Mouse (Mus musculus): ENCODE results near the gene Gyg. TPM values are rescaled to one million over a fixed set of nuclear protein-coding genes. Genes with fewer than 3 reads are reported as not detected.
"Not testable (repeated sequence)": the region's sequence is repeated elsewhere in the genome, so short reads cannot be mapped to it uniquely, and the experiment has no call there.

Gyg gene
- polyA plus RNA-seq, 1 experiment from 2014 or later, result 92.2 TPM

DNA sequence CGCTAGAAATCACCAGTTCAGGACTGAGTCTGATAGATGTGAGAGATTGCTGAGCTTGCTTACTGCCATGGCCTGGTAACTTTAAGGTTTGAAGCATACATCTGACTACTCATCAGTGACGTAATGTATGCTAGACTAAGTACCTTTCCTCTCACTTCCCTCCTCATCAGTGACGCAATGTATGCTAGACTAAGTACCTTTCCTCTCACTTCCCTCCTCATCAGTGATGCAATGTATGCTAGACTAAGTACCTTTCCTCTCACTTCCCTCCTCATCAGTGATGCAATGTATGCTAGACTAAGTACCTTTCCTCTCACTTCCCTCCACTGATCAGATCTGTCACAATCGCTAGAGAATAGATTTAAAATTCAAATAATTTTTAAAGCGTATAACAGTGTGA lies 33.5 kb downstream of the Gyg start:
- H3K4me1 ChIP-seq (ENCODE audit: control insufficient read depth, insufficient read depth, low read depth, low read length); ATAC-seq; H3K27ac ChIP-seq (ENCODE audit: low read depth, low read length); H3K4me3 ChIP-seq (ENCODE audit: low read length); H3K9me3 ChIP-seq (ENCODE audit: control insufficient read depth, low read length); H3K9ac ChIP-seq (ENCODE audit: low read depth, low read length); H3K27me3 ChIP-seq (replicated peaks; ENCODE audit: control insufficient read depth, insufficient read depth, low read length); H3K4me2 ChIP-seq (ENCODE audit: low read length); H3K36me3 ChIP-seq (ENCODE audit: control insufficient read depth, insufficient read depth, low read length): not testable (repeated sequence)
- 90% methylated on average over 5 of the region's 5 CpGs for WGBS

DNA sequence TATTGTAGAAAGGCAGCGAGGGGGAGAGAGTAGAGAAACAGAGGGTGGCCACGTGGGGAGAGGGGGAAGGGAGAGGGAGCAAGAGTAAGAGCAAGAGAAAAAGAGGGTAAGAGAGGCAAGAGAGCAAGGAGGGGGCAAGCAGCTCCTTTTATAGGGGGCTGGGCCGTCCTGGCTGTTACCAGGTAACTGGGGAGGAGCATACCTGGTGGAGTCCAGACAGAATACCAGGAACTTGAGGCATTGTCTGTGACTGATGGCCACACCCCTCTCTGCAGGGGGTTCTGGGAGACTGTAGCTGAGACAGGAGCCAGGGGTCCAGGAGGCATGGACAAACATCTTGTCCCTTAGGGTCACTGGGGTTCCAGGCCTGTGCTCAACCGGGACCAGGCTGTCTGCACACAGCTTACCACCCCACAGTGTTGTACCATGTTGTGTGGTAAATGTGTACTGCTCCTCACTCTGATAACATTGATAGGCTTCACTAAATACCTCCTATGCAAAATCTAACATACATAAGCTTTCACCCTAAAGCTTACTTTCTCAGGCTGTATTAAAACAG lies 35.4 kb downstream of the Gyg start:
- Histone ChIP-seq H3K4me2 (ENCODE audit: low read length) (no peak overlapping the region), H3K9ac (ENCODE audit: low read depth, low read length) (no peak overlapping the region), H3K27ac (ENCODE audit: low read depth, low read length) (no peak overlapping the region), H3K36me3 (ENCODE audit: control insufficient read depth, insufficient read depth, low read length) (0 out of 2 replicates have a peak, but pooled peaks cover 6% of the 10 kb centered on the region), H3K4me3 (ENCODE audit: low read length) (no peak overlapping the region), H3K27me3 (replicated peaks; ENCODE audit: control insufficient read depth, insufficient read depth, low read length) (no peaks in the 10 kb centered on the region), H3K9me3 (ENCODE audit: control insufficient read depth, low read length) (no peaks in the 10 kb centered on the region), H3K4me1 (ENCODE audit: control insufficient read depth, insufficient read depth, low read depth, low read length) (no peaks in the 10 kb centered on the region)
- ATAC-seq, result no peak; the same call in 1 of the 2 replicates
- 54% methylated on average over 4 of the region's 4 CpGs for WGBS

DNA sequence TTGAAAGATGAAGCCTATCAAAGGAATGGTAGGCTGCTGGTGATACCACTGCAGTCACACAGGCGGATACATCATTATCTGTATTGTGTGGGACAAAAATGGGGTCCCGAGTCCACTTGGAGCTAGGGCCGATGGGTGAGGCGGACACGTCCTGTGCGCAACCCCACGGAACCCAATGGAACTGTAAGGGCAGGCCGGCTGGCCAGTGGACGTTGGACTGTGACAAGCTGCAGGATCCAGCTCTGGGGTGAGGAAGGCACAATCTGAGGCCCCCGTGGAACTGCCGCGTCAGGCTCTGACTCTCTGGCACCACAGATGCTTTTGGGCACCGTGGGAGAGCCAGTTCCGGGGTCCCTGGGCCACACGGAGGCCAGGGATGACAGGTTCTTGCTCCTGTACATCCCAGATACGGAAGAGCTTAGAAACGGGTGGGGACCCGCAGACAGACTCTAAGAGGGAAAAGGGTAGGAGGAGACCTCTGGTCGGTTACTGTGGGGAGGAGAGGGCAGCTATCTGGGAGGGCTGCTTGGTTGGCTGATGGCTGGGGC lies 36.0 kb downstream of the Gyg start:
- Histone ChIP-seq H3K4me3 (ENCODE audit: low read length) (no peak overlapping the region), H3K4me1 (ENCODE audit: control insufficient read depth, insufficient read depth, low read depth, low read length) (no peaks in the 10 kb centered on the region), H3K27me3 (replicated peaks; ENCODE audit: control insufficient read depth, insufficient read depth, low read length) (no peaks in the 10 kb centered on the region), H3K4me2 (ENCODE audit: low read length) (no peak overlapping the region), H3K9me3 (ENCODE audit: control insufficient read depth, low read length) (no peaks in the 10 kb centered on the region), H3K27ac (ENCODE audit: low read depth, low read length) (no peak overlapping the region), H3K36me3 (ENCODE audit: control insufficient read depth, insufficient read depth, low read length) (0 out of 2 replicates have a peak, but pooled peaks cover 6% of the 10 kb centered on the region), H3K9ac (ENCODE audit: low read depth, low read length) (no peak overlapping the region)
- WGBS, result 92% methylated on average over 19 of the region's 19 CpGs
- ATAC-seq, result no peak

DNA sequence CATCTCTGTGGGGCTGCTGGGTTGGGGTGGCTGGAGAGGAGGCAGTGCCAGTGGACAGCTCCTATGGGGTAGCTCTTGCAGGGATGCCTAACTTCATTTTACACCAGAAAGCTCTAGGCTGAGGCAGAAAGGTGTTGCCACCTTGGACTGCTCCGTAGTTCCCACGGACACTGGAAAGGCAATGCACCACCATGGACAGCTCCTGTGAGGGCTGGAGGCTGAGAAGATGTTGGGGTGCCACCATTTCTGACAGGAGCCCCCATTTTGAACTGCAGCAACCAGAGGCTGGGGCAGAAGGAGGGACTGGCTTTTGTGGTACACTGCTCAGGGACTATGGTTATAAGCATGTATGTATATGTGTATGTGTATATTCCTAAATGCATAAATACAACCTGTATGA lies 43.2 kb downstream of the Gyg start:
- Histone ChIP-seq H3K36me3 (ENCODE audit: control insufficient read depth, insufficient read depth, low read length) (peaks cover 12% of the 10 kb centered on the region), H3K27ac (ENCODE audit: low read depth, low read length) (no peak overlapping the region), H3K9ac (ENCODE audit: low read depth, low read length) (no peak overlapping the region), H3K4me3 (ENCODE audit: low read length) (no peak overlapping the region), H3K27me3 (replicated peaks; ENCODE audit: control insufficient read depth, insufficient read depth, low read length) (no peaks in the 10 kb centered on the region), H3K9me3 (ENCODE audit: control insufficient read depth, low read length) (no peaks in the 10 kb centered on the region), H3K4me2 (ENCODE audit: low read length) (no peak overlapping the region), H3K4me1 (ENCODE audit: control insufficient read depth, insufficient read depth, low read depth, low read length) (no peaks in the 10 kb centered on the region)
- WGBS, result 95% methylated on average over 2 of the region's 2 CpGs
- ATAC-seq, result no peak

DNA sequence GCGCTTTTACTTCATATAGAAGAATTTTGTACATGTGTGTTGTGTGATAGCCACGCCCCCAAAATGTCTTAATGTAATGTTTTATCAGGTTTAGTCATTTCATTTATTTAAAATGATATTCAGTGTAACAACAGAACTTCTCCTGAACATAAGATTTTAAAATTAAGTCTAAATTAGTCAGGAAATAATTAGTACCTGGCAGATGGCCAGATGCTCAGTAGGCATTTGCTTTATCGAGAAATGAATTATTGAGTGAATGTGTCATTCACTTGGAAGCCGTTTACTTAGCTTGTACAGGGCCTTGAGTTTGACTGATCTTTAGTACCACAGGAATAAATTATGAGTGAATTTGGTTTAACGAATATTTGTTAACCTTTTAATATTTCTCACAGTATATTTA lies 46.2 kb downstream of the Gyg start:
- peaks cover 12% of the 10 kb centered on the region for H3K36me3 ChIP-seq (ENCODE audit: control insufficient read depth, insufficient read depth, low read length)
- 80% methylated on average over 5 of the region's 5 CpGs for WGBS
- no peak overlapping the region for H3K27ac ChIP-seq (ENCODE audit: low read depth, low read length)

DNA sequence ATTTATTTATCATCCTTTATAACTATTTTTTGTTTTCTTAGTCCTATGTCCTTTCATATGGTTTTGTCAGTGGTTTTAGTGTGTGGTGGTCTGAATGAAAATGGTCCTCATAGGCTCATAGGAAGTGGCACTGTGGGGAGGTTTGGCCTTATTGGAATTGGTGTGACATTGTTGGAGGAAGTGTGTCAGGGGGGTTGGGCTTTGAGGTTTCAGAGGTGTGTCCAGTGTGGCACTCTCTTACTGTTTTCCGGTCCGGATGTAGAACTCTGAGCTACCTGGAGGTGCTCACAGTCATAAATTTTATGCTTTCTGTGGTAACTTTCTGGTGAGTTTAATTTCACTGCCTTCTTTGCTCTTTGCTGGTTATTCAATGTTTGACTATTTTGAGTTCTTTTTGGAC lies 50.3 kb downstream of the Gyg start:
- Histone ChIP-seq H3K9ac (ENCODE audit: low read depth, low read length) (no peak overlapping the region), H3K9me3 (ENCODE audit: control insufficient read depth, low read length) (no peaks in the 10 kb centered on the region), H3K4me2 (ENCODE audit: low read length) (no peak overlapping the region), H3K4me3 (ENCODE audit: low read length) (no peak overlapping the region), H3K27ac (ENCODE audit: low read depth, low read length) (no peak overlapping the region), H3K36me3 (ENCODE audit: control insufficient read depth, insufficient read depth, low read length) (peaks cover 10% of the 10 kb centered on the region), H3K27me3 (replicated peaks; ENCODE audit: control insufficient read depth, insufficient read depth, low read length) (no peaks in the 10 kb centered on the region), H3K4me1 (ENCODE audit: control insufficient read depth, insufficient read depth, low read depth, low read length) (no peaks in the 10 kb centered on the region)
- no peak for ATAC-seq
- WGBS, result 100% methylated on average over 2 of the region's 2 CpGs

More for the DNA sequence above, 46.2 kb downstream of the Gyg start:
- Histone ChIP-seq H3K27me3 (replicated peaks; ENCODE audit: control insufficient read depth, insufficient read depth, low read length) (no peaks in the 10 kb centered on the region), H3K4me3 (ENCODE audit: low read length) (no peak overlapping the region), H3K9ac (ENCODE audit: low read depth, low read length) (no peak overlapping the region), H3K4me1 (ENCODE audit: control insufficient read depth, insufficient read depth, low read depth, low read length) (no peaks in the 10 kb centered on the region), H3K4me2 (ENCODE audit: low read length) (no peak overlapping the region), H3K9me3 (ENCODE audit: control insufficient read depth, low read length) (no peaks in the 10 kb centered on the region)
- ATAC-seq, result no peak

DNA sequence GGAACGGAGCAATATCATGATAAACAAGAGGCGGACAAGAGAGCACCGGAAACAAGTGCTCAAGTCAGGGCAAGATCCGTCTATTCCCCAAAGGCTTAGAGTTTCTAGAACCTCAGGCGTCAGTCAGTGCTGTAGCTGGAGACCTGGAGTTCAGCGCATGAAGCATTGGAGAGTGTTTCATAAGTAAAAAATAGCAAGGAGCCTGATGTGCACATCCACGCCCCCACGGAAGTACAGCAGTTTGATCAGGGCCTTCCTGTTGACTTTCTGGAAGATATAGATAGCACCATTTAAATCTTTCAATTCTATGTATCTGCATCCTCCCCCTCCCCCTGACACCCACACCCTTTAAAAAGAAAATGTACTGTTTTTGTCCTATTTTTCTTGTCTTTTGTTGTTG lies 50.8 kb downstream of the Gyg start:
- Histone ChIP-seq H3K4me2 (ENCODE audit: low read length) (no peak overlapping the region), H3K9ac (ENCODE audit: low read depth, low read length) (no peak overlapping the region), H3K27me3 (replicated peaks; ENCODE audit: control insufficient read depth, insufficient read depth, low read length) (no peaks in the 10 kb centered on the region), H3K4me3 (ENCODE audit: low read length) (no peak overlapping the region), H3K9me3 (ENCODE audit: control insufficient read depth, low read length) (no peaks in the 10 kb centered on the region), H3K27ac (ENCODE audit: low read depth, low read length) (no peak overlapping the region), H3K4me1 (ENCODE audit: control insufficient read depth, insufficient read depth, low read depth, low read length) (no peaks in the 10 kb centered on the region), H3K36me3 (ENCODE audit: control insufficient read depth, insufficient read depth, low read length) (peaks cover 7% of the 10 kb centered on the region)
- ATAC-seq, result no peak
- 95% methylated on average over 8 of the region's 8 CpGs for WGBS

DNA sequence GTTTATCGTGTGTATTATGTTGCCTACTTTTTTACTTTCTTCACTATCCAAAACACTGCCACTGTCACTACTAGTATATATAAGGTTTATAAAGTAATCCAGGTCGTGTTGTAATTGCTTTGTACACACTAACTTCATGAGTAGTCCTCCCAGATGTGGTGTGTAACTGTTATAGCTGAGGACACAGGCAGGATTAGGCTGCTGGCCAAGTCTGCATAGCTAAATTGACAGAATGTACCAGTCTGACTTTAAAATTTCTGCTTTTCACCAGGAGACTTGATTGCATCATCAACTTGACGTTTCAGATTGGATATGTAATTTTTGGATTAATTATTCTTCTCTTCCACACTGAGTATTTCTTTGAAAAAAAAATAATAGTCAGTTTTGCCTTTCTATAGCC lies 51.3 kb downstream of the Gyg start:
- Histone ChIP-seq H3K27me3 (replicated peaks; ENCODE audit: control insufficient read depth, insufficient read depth, low read length) (no peaks in the 10 kb centered on the region), H3K4me2 (ENCODE audit: low read length) (no peak overlapping the region), H3K36me3 (ENCODE audit: control insufficient read depth, insufficient read depth, low read length) (peaks cover 6% of the 10 kb centered on the region), H3K4me1 (ENCODE audit: control insufficient read depth, insufficient read depth, low read depth, low read length) (no peaks in the 10 kb centered on the region), H3K4me3 (ENCODE audit: low read length) (no peak overlapping the region), H3K9ac (ENCODE audit: low read depth, low read length) (no peak overlapping the region), H3K9me3 (ENCODE audit: control insufficient read depth, low read length) (no peaks in the 10 kb centered on the region), H3K27ac (ENCODE audit: low read depth, low read length) (no peak overlapping the region)
- 88% methylated on average over 3 of the region's 3 CpGs for WGBS
- ATAC-seq, result no peak

DNA sequence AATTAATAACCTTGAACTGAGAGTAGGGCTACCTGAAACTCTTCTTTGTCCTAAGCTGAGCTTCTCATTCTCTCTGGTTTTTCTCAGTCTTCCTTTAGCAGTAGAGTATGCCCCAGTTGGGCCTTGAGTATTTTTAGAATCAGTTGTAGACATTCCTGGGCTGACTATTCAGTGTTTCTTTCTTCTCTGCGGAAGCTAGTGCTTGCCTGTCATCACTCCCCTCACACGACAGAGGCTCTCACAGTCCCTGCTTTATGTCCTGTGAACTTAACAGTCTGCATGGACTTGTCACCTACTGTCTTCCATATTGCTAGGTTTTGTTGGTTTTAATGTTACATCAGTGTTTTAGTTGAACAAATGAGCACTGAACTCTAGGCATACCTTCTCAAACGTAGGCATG lies 73.0 kb downstream of the Gyg start:
- no peak for ATAC-seq
- H3K4me3 ChIP-seq (ENCODE audit: low read length), result no peak overlapping the region
- peaks cover 7% of the 10 kb centered on the region for H3K36me3 ChIP-seq (ENCODE audit: control insufficient read depth, insufficient read depth, low read length)
- no peaks in the 10 kb centered on the region for H3K9me3 ChIP-seq (ENCODE audit: control insufficient read depth, low read length)
- no peak overlapping the region for H3K27ac ChIP-seq (ENCODE audit: low read depth, low read length)
- 83% methylated on average over 3 of the region's 3 CpGs for WGBS
- no peak overlapping the region for H3K9ac ChIP-seq (ENCODE audit: low read depth, low read length)
- H3K4me2 ChIP-seq (ENCODE audit: low read length), result no peak overlapping the region
- H3K27me3 ChIP-seq (replicated peaks; ENCODE audit: control insufficient read depth, insufficient read depth, low read length), result no peaks in the 10 kb centered on the region
- H3K4me1 ChIP-seq (ENCODE audit: control insufficient read depth, insufficient read depth, low read depth, low read length), result no peaks in the 10 kb centered on the region

Measured in hindbrain, embryonic 16.5 days (tissue).